Mouse (Mus musculus): ENCODE measurements at regions not wholly inside any gene's neighbourhood (a gene's known extent, or its start where the extent isn't known, plus 50 kb on each side); places are given as distances from the start of the nearest gene placed in this dataset.
"Not testable (repeated sequence)": the region's sequence is repeated elsewhere in the genome, so short reads cannot be mapped to it uniquely, and the experiment has no call there.

DNA sequence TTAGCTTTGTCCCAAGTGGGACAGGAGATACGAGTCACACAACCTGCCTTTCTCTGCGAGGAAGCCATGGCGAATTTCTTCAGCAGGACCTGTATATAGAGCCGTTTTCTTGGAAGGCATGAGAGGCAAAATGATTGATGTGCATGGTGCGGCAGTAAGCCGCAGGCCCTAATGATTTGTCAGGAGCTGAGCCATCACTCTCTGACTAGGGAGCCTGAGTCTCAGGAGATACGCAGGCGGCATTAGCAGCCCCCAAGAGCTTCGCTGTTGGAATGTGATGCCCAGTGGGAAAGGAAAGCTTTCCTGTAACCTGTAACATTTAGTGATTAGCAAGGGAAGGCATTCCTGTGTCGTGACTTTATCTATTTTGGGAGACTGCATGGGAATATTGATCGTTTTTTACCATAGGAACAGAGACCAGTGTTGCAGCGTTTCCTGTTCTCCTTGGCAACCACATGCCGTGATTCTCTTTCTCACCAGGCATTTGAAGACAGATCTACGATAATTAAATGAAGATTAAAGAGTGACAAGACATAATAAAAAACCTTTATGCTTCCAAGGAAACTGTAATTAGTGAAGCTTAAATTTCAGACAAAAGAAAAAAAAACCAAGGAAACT lies 310.2 kb downstream of the Arl6ip6 start:
- no peaks in the 10 kb centered on the region for H3K36me3 ChIP-seq (ENCODE audit: control insufficient read depth, insufficient read depth, low read length)
- no peak overlapping the region for H3K4me2 ChIP-seq (replicated peaks; ENCODE audit: low read depth, low read length)
- no peaks in the 10 kb centered on the region for H3K9me3 ChIP-seq (ENCODE audit: control insufficient read depth, low read depth, low read length)
- WGBS: 30% methylated on average over 14 of the region's 14 CpGs
- no peak overlapping the region for H3K9ac ChIP-seq (replicated peaks; ENCODE audit: low read depth, low read length)
- no peaks in the 10 kb centered on the region for H3K4me1 ChIP-seq (ENCODE audit: control insufficient read depth, insufficient read depth, low read length)
- no peaks in the 10 kb centered on the region for H3K27me3 ChIP-seq (ENCODE audit: control insufficient read depth, insufficient read depth, low read length)
- no peak overlapping the region for H3K4me3 ChIP-seq (ENCODE audit: low read depth, low read length)
- H3K27ac ChIP-seq (ENCODE audit: low read length): no peak overlapping the region
- ATAC-seq (ENCODE audit: insufficient number of reproducible peaks, insufficient read depth, low FRiP score, low read depth): no peak

- Histone ChIP-seq H3K27me3 (ENCODE audit: control insufficient read depth, insufficient read depth, low read length) (no peaks in the 10 kb centered on the region), H3K9ac (replicated peaks; ENCODE audit: low read depth, low read length) (no peak overlapping the region), H3K9me3 (ENCODE audit: control insufficient read depth, low read depth, low read length) (no peaks in the 10 kb centered on the region), H3K36me3 (ENCODE audit: control insufficient read depth, insufficient read depth, low read length) (no peaks in the 10 kb centered on the region), H3K4me1 (ENCODE audit: control insufficient read depth, insufficient read depth, low read length) (no peaks in the 10 kb centered on the region), H3K4me2 (replicated peaks; ENCODE audit: low read depth, low read length) (no peak overlapping the region), H3K27ac (ENCODE audit: low read length) (no peak overlapping the region), H3K4me3 (ENCODE audit: low read depth, low read length) (no peak overlapping the region)
- WGBS: 68% methylated on average over 4 of the region's 4 CpGs
- no peak for ATAC-seq (ENCODE audit: insufficient number of reproducible peaks, insufficient read depth, low FRiP score, low read depth)
Measured at GRCm38 (mm10) chr2:53502275-53502667, 310.7 kb downstream of the Arl6ip6 start.

DNA sequence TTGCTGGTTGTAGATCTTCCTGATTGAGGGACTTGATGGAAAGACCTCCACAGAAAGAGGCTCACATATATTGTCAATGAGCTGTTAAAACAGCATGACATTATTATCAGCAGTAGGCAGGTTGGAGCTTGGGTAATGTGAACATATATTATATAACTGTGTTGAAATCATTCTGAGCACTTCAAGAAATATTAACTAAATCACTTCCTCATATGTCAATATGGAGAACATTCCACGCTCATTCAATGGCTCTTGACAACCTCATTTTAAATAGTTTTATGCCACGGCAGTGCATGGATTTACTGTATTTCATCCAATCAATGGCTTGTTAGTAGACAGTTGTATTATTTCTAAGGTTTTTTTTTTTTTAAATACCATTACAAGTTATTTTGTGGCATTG lies 350.6 kb downstream of the Arl6ip6 start:
- Histone ChIP-seq H3K9me3 (ENCODE audit: control insufficient read depth, low read depth, low read length) (no peaks in the 10 kb centered on the region), H3K4me2 (replicated peaks; ENCODE audit: low read depth, low read length) (no peak overlapping the region), H3K4me1 (ENCODE audit: control insufficient read depth, insufficient read depth, low read length) (no peaks in the 10 kb centered on the region), H3K9ac (replicated peaks; ENCODE audit: low read depth, low read length) (no peak overlapping the region), H3K36me3 (ENCODE audit: control insufficient read depth, insufficient read depth, low read length) (no peaks in the 10 kb centered on the region), H3K4me3 (ENCODE audit: low read depth, low read length) (no peak overlapping the region), H3K27ac (ENCODE audit: low read length) (no peak overlapping the region), H3K27me3 (ENCODE audit: control insufficient read depth, insufficient read depth, low read length) (no peaks in the 10 kb centered on the region)
- WGBS: 83% methylated on average over 2 of the region's 2 CpGs
- no peak for ATAC-seq (ENCODE audit: insufficient number of reproducible peaks, insufficient read depth, low FRiP score, low read depth)

DNA sequence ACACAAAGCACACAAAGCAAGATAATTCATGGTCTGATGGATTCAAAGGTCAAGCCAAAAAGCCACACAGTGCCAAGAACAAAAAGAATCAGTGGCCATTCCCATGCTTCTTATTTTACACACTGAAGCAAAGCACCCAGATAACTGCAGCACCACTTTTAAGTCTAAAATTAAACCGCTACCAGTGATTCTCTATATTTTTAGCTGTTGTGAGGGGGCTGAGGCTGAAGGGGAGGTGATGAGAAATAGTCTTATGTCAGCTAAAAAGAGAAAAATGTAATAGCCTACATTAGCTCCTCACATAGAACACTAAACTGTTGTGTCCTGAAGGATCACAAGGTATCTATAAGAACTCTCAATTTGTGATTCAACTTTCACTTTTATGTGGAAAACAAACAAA lies 382.5 kb downstream of the Arl6ip6 start:
- no peaks in the 10 kb centered on the region for H3K9me3 ChIP-seq (ENCODE audit: control insufficient read depth, low read depth, low read length)
- ATAC-seq (ENCODE audit: insufficient number of reproducible peaks, insufficient read depth, low FRiP score, low read depth): no peak
- WGBS: 75% methylated on average over 1 of the region's 1 CpGs
- no peaks in the 10 kb centered on the region for H3K27me3 ChIP-seq (ENCODE audit: control insufficient read depth, insufficient read depth, low read length)
- no peak overlapping the region for H3K27ac ChIP-seq (ENCODE audit: low read length)
- no peak overlapping the region for H3K4me3 ChIP-seq (ENCODE audit: low read depth, low read length)
- H3K36me3 ChIP-seq (ENCODE audit: control insufficient read depth, insufficient read depth, low read length): no peaks in the 10 kb centered on the region
- no peak overlapping the region for H3K4me2 ChIP-seq (replicated peaks; ENCODE audit: low read depth, low read length)
- no peak overlapping the region for H3K9ac ChIP-seq (replicated peaks; ENCODE audit: low read depth, low read length)
- no peaks in the 10 kb centered on the region for H3K4me1 ChIP-seq (ENCODE audit: control insufficient read depth, insufficient read depth, low read length)

- Histone ChIP-seq H3K4me3 (ENCODE audit: low read depth, low read length) (no peak overlapping the region), H3K36me3 (ENCODE audit: control insufficient read depth, insufficient read depth, low read length) (no peaks in the 10 kb centered on the region), H3K9ac (replicated peaks; ENCODE audit: low read depth, low read length) (no peak overlapping the region), H3K4me1 (ENCODE audit: control insufficient read depth, insufficient read depth, low read length) (no peaks in the 10 kb centered on the region), H3K9me3 (ENCODE audit: control insufficient read depth, low read depth, low read length) (no peaks in the 10 kb centered on the region), H3K27me3 (ENCODE audit: control insufficient read depth, insufficient read depth, low read length) (no peaks in the 10 kb centered on the region), H3K4me2 (replicated peaks; ENCODE audit: low read depth, low read length) (no peak overlapping the region), H3K27ac (ENCODE audit: low read length) (no peak overlapping the region)
- no peak for ATAC-seq (ENCODE audit: insufficient number of reproducible peaks, insufficient read depth, low FRiP score, low read depth)
- 68% methylated on average over 2 of the region's 2 CpGs for WGBS
Measured at GRCm38 (mm10) chr2:53605829-53606228, 414.3 kb downstream of the Arl6ip6 start.

GRCm38 (mm10) chr2:53619681-53620080 lies 428.2 kb downstream of the Arl6ip6 start:
- Histone ChIP-seq H3K9ac (replicated peaks; ENCODE audit: low read depth, low read length) (no peak overlapping the region), H3K4me2 (replicated peaks; ENCODE audit: low read depth, low read length) (no peak overlapping the region), H3K27me3 (ENCODE audit: control insufficient read depth, insufficient read depth, low read length) (no peaks in the 10 kb centered on the region), H3K9me3 (ENCODE audit: control insufficient read depth, low read depth, low read length) (no peaks in the 10 kb centered on the region), H3K36me3 (ENCODE audit: control insufficient read depth, insufficient read depth, low read length) (no peaks in the 10 kb centered on the region), H3K4me3 (ENCODE audit: low read depth, low read length) (no peak overlapping the region), H3K4me1 (ENCODE audit: control insufficient read depth, insufficient read depth, low read length) (no peaks in the 10 kb centered on the region), H3K27ac (ENCODE audit: low read length) (no peak overlapping the region)
- no peak for ATAC-seq (ENCODE audit: insufficient number of reproducible peaks, insufficient read depth, low FRiP score, low read depth)
- 81% methylated on average over 3 of the region's 3 CpGs for WGBS

DNA sequence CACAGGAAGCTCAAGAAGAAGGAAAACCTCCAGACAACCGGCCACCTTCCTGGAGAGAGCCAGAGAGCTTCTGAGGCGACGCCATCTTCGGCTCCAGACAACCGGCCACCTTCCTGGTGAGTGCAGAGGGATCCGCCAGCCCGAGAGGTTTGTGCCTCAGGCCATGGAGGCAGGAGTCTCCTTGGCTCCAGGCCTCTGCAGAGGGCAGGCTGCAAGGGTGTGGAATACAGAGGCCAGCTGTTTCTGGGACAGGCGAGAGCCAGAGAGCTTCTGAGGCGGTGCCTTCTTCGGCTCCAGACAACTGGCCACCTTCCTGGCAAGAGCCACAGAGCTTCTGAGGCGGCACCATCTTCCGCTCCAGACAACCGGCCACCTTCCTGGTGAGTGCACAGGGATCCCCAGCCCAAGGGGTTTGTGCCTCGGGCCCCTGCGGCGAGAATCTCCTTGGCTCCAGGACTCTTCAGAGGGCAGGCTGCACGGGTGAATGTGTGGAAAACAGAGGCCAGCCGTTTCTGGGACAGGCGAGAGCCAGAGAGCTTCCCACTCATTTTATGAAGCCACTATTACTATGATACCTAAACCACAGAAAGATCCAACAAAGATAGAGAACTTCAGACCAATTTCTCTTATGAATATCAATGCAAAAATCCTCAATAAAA lies 441.4 kb downstream of the Arl6ip6 start:
- not testable (repeated sequence) for H3K9me3 ChIP-seq (ENCODE audit: control insufficient read depth, low read depth, low read length); H3K4me1 ChIP-seq (ENCODE audit: control insufficient read depth, insufficient read depth, low read length); H3K4me3 ChIP-seq (ENCODE audit: low read depth, low read length); H3K4me2 ChIP-seq (replicated peaks; ENCODE audit: low read depth, low read length); H3K36me3 ChIP-seq (ENCODE audit: control insufficient read depth, insufficient read depth, low read length); H3K27me3 ChIP-seq (ENCODE audit: control insufficient read depth, insufficient read depth, low read length); H3K27ac ChIP-seq (ENCODE audit: low read length); ATAC-seq (ENCODE audit: insufficient number of reproducible peaks, insufficient read depth, low FRiP score, low read depth); H3K9ac ChIP-seq (replicated peaks; ENCODE audit: low read depth, low read length)
- WGBS: 62% methylated on average over 19 of the region's 19 CpGs

GRCm38 (mm10) chr2:53668599-53669372 lies 416.6 kb downstream of the Rprm start:
- 60% methylated on average over 6 of the region's 6 CpGs for WGBS
- no peak for ATAC-seq (ENCODE audit: insufficient number of reproducible peaks, insufficient read depth, low FRiP score, low read depth)
- Histone ChIP-seq H3K4me1 (ENCODE audit: control insufficient read depth, insufficient read depth, low read length) (no peaks in the 10 kb centered on the region), H3K27ac (ENCODE audit: low read length) (no peak overlapping the region), H3K4me3 (ENCODE audit: low read depth, low read length) (no peak overlapping the region), H3K9ac (replicated peaks; ENCODE audit: low read depth, low read length) (no peak overlapping the region), H3K27me3 (ENCODE audit: control insufficient read depth, insufficient read depth, low read length) (no peaks in the 10 kb centered on the region), H3K9me3 (ENCODE audit: control insufficient read depth, low read depth, low read length) (no peaks in the 10 kb centered on the region), H3K36me3 (ENCODE audit: control insufficient read depth, insufficient read depth, low read length) (no peaks in the 10 kb centered on the region), H3K4me2 (replicated peaks; ENCODE audit: low read depth, low read length) (no peak overlapping the region)

Measured in stomach, embryonic 14.5 days (tissue).